Mouse (Mus musculus) adipocyte (in vitro differentiated cells): ENCODE measurements around the gene Arfgap2.

Experiments used
- DNase-seq: peaks from one replicate; pipeline ENCODE4 v3.0.0-alpha.2; 2016; ENCODE audit warnings: low spot score

Gene Arfgap2

DNA sequence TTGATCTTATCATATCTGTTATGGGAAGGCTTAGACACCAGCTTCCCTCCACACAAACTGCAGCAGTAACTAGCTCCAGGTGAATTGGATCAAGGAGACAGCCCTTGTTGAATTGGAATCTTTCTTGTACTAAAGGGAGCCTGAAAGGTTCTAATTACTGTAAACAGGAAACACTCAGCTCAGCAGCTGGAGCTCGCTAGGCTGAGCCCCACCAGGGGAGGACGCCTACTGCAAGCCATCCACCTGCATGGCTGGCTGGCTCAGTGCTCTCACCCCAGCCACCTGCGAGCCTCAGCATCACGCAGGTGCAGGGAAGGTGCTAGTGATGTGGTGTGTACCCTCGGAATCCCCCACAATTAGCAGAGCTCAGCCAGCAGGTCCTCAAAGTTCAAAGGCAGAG is 43.9 kb downstream of the Arfgap2 start:
- DNase-seq, result no peak

DNA sequence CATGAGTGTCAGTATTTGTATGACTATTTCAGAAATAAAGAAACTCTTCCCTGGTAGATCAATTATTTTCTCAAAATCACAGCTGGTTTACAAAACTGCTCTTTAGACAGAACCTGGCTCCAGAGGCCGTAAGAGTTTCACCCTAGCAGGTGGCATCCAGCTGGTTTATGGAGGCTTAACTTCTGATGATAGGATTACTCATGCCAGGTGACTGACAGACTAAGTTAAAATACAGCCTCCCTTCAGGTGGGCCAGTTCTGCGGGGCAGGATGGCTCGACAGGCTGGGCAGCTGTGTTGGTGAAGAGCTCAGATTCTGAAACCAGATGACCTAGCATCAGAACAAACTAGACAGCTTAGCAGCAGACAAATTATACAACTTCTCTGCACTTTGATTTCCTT is 44.8 kb downstream of the Arfgap2 start:
- DNase-seq, result no peak

DNA sequence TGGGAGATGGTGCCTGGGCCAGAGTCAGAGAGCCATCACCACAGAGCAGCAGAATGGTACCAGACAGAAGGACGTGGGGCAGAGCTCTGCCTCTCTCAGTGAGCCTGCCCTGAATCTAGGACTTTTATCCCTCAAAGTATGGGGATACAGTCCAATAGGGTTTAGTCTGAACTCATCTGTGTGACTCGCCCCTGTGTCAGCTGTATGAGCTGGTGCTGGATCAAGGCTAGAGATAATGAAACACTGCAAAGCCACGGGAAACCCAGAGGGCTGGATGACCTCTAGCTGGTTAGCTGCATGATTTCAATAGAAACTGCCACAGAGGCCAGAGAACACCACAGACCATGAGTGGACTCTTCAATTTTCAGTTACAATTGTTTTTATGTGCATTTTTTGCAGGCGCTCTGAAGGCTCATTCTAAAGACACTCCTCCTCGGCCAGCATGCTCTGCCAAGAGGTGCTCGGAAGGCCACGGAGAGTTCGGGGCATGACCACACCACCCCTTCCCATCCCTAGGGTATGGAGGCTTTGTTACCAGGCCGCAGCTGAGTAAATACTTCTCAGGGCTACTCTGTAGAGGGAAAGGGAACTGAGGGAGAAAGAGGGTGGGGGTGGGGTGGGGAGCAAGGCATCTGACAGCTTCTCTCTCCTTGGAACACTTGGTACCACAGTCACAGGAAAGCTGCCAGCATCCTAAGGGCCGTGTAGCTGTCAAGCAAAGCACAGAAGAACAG is 48.0 kb downstream of the Arfgap2 start:
- peak; percentile 66 for DNase-seq

DNA sequence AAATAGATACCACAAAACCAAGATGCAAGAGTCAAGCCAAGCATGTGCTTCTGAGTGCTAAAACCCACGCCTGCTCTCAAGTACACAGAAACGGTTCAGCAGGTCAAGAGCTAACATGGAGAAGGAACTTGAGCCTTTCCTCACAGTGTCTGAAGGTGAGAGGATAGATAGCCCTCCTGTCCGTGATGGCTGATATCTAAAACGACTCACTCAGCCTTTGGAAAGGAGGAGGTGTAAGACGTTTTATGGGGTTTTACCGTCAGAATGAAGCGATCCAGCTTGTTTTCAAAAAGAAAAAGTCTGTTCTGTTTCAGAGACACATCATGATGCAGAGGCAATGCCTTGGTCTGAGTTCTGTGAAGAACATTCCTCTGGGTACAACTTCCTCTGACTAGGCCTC is 49.4 kb downstream of the Arfgap2 start:
- no peak for DNase-seq

DNA sequence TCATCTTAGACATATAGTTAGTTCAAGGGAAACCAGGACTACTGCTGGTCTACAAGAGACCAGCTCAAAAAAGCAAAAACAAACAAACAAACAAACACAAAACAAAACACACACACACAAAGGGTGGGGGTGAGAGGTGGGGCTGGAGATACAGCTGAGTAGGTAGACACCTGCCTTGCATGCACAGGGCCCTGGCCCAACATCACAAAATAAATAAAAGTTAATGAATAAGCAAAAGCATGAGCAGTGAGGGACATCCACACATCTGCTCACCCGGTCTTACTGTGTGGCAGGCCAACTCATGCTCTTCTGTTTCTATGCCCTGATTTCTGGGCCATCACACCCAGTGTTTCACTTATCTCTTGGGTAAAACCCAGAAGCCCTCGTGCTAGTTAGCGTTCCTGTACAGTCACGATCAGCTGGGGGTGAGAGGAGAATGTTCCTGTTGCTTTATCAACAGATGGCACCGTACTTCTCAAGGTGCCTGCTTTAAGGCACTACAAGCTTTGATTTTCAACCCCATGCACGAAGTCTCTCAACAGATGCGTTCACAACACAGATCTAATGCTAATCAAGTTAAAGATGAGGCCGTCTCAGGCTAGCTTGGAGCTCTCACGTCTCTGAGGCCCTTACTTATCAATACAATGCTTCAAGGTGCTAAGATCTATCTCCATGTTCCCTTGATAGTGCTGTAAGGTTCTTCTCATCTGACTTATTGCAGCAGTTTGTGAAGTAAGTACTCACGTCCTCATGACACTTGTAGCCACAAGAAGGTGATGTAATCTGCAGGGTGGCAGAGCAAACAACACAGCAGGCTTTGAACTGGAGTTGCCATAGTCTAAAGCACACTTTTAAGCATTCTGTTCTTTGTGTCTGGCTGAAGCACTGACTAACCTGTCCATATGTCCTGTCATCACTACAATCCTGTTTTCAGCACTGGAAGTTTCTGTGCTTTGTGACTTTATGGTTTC is 56.1 kb downstream of the Arfgap2 start:
- DNase-seq, result no peak

DNA sequence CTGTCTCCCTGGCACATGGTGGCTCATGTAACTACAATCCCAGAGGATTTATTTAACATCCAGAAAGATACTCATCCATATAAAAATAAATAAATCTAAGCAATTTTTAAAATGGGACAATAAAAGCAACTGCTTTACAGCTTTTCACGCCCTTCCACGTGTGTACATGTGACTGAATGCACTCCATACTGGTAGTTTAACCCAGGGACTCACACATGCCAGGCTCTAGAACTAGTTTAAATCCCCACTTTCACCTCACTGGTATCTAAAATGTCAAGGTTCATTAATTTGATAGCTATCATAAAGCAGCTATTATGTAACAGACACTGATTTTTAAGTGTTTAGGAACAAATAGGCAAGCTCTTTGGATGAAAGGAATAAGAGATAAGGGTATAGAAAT is 57.1 kb downstream of the Arfgap2 start:
- DNase-seq, result no peak

DNA sequence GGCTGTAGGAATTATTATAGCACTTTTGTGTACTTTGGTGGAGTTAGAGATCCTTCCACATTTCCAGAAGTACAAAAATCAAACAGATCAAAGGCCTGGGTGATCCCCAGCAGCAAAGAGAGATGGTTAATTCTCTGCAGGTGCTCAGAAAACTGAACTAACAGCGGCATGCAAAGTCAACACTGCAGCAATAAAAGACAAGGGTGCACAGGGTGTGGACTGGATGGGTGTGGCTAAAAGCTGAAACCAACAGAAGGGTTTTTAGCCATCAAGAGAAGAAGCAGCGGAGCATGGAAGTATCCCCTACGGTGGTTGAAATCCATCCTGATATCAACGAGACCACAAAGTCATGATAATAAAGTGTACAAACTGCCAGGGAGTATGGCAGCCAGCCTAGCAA is 57.7 kb downstream of the Arfgap2 start:
- DNase-seq, result no peak

DNA sequence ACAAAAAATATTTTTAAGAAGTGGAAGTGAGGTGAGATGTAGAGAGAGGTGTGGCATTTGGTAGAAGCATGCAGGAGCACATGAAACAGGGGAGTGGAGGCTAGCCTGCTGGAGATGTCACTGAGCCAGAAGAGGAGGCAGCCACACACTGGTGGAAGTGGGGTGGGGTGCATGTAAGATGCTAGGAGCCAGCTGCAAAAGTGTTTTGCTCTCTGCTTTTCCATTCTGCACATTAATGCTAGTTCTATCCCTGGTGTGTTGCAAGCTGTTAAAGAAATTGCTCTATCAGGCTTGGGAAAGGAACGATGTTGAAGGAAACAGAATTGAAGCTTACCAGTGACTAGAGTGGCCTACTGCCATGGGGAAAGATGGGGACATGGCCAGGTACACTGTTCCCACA is 59.6 kb downstream of the Arfgap2 start:
- no peak for DNase-seq

DNA sequence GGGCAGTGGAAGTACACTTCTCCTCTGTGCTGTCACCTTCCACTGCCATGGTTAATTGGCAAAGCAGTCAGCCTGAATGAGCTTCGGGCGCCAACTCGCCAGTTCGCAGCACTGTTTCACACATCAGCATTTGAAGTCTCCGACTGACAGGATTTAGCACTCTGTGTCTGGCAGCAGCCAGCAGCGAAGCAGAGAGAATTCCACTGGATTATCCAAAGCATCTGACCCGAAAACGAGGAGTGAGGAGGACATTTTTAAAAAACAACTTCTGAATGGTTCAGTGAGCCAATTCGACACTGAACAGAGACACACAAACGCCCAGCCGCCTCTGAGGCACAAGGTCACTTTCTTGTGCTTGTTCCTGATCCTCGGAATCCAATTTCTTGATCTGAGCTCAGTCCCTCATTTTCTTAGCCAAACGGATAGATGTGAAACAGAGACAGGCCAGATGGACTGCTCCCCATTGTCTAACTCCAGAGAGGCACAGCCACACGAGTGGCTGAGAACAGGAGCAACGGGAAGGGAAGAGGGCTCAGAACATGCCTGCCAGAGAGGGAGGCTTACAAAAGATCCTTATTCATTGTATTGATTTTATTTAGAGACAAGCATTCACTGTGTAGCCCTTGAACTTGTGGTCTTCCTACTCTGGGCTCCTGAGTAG is 60.1 kb downstream of the Arfgap2 start:
- no peak for DNase-seq
